Mouse (Mus musculus): ENCODE measurements around the gene Akain1.

GRCm38 (mm10) chr17:69531472-69531871 is 92.3 kb downstream of the Akain1 start:
- TF ChIP-seq CTCF (IDR thresholded peaks at IDR 0.05) (no peak), EP300 (IDR thresholded peaks at IDR 0.05; ENCODE audit: insufficient read depth, low read depth, low read length) (no peak), POLR2A (IDR thresholded peaks at IDR 0.05; ENCODE audit: insufficient read depth, low read depth, low read length) (no peak)
